Mouse (Mus musculus): ENCODE measurements around the gene Rpa2. TPM values are rescaled to one million over a fixed set of nuclear protein-coding genes. Genes with fewer than 3 reads are reported as not detected.

Rpa2 gene
- total RNA-seq, 2 experiments from 2014 or later = 14.4 to 16.3 TPM

GRCm38 (mm10) chr4:132802171-132802637, 34.1 kb downstream of the Rpa2 start:
- no peak for DNase-seq (ENCODE audit: low spot score)

GRCm38 (mm10) chr4:132803212-132803611, 35.1 kb downstream of the Rpa2 start:
- no peak for DNase-seq (ENCODE audit: low spot score)

DNA sequence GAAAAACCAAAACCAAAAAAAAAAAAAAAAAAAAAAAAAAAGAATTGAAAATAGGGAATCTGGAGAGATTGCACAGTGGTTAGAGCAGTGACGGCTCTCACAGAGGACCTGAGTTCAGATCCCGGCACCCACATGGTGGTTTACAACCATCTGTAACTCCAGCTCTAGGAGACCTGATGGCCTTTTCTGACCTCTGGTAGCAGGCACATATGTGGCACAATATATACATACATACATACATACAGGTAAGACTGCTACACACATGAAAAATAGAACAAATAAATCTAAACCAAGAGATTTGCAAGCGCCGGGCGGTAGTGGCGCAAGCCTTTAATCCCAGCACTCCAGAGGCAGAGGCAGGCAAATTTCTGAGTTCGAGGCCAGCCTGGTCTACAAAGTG, 35.7 kb downstream of the Rpa2 start:
- no peak for DNase-seq (ENCODE audit: low spot score)

DNA sequence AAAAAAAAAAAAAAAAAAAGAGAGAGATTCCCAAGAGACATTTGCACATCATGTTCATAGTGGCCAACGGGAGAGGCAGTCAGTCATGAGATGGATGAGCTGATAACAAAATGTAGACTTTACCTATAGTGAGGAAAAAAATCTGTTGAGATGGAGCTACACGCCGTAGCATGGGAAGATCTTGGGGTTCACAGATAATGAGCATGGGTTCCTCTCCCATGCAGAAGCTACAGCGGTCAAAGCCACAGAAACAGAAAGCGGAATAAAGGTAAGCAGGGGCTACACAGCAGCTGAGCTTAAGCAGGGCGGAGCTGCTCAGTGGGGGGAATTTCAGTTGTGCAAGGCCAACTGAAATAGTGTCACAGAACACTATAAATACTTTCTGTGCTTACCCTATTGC, 36.2 kb downstream of the Rpa2 start:
- no peak for DNase-seq (ENCODE audit: low spot score)

- no peak for DNase-seq (ENCODE audit: low spot score)
Measured at GRCm38 (mm10) chr4:132805146-132805545, 37.0 kb downstream of the Rpa2 start.

DNA sequence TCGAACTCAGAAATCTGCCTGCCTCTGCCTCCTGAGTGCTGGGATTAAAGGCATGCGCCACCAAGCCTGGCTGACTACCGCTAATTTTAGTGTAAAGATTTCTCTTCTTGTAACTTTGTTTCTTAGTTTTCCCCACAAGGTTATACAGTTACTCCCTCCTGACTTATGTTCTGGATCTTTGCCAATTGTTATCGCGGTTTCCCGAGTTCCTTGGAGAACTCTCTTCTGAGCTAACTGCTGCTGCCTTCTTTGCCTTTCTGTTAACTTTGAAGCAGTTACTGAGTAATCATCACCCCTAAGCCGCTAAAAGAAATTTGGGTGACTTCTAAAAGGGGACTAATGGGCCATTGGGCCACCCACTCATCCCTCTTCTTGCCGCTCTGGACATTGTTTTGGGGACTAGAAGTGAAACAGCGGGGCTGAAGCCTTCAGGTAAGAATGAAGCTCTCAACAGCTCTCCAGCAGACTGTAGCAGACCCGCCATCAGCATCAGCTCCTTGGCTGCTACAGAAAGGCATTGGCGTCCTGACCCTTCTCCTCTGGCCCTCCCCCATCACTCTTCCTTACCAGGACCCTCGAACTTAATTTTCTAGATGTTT, 37.6 kb downstream of the Rpa2 start:
- DNase-seq (ENCODE audit: low spot score) = no peak

DNA sequence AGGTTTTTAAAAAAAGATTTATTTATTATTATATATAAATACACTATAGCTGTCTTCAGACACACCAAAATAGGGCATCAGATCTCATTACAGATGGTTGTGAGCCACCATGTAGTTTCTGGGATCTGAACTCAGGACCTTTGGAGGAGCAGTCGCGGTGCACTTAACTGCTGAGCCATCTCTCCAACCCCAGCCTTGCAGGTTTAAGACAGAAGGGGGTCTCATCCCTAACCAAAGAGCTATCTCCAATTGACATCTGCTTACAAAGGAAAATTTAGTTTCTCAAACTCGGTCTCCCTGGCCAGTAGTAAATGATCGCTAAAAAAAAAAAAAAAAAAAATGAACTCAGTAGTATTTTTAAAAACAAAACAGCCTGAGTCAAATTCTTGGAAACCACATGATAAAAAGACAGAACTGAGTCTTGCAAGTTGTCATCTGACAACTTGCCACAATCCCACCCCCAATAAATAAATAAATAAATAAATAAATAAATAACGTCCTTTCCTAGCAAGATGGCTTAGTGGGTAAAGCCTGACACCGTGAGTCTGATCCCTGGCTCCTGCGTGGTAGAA, 38.6 kb downstream of the Rpa2 start:
- no peak for DNase-seq (ENCODE audit: low spot score)

- DNase-seq (ENCODE audit: low spot score) = no peak
Measured at GRCm38 (mm10) chr4:132807771-132808641, 39.9 kb downstream of the Rpa2 start.

GRCm38 (mm10) chr4:132809621-132810020, 41.5 kb downstream of the Rpa2 start:
- no peak for DNase-seq (ENCODE audit: low spot score)

- DNase-seq (ENCODE audit: low spot score) = no peak
Measured at GRCm38 (mm10) chr4:132816404-132816803, 48.3 kb downstream of the Rpa2 start.

DNA sequence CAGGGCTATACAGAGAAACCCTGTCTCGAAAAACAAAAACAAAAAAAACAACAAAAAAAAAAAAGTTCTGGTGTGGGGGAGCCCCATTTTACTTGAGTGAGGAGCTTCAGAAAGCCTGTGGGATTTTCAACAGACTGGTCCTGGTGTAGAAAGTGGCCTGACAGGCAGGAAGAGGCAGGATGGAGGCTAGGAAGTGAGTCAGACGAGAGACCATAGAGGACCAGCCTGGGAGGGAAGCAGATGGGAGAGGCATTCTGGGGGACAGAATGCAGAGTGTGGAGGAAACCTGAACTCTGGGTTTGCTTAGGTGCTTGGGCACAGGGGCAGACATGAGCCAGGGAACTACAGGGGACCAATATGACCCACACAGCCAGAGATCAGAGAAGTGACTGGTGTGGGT, 48.7 kb downstream of the Rpa2 start:
- no peak for DNase-seq (ENCODE audit: low spot score)

- no peak for DNase-seq (ENCODE audit: low spot score)
Measured at GRCm38 (mm10) chr4:132818442-132818841, 50.3 kb downstream of the Rpa2 start.

DNA sequence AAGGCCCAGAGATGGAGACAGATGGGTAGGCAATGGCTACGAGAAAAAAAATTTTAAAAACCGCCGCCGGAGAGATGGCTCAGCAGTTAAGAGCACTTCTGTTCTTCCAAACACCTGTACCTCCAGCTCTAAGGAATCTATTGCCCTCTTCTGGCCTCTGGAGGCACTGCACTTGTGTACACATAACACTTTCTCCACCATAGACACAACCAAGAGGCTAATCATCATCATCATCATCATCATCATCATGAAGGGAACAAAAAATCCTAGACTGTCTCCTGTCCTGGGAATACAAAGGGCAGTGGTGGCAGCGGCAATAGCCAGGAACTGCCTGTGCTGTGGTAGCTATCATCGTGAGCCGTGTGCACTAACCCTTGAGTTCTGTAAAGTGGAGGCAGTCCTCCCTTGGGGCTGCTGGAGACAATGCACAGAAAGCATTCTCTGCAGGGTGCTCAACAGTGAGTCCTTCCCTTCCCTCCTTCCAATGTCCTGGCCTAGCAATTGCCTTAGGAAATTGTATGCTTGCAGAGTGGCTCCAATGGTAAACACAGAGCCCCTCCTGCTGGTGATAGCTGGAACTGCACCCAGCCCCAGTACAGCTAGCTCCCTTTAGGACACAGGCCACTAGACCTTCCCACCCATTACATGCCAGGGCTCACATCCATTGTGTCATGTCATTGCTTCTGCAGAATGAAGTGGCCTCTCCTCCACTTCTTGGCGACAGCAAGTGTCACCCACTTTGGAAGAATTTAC, 55.7 kb downstream of the Rpa2 start:
- peak; percentile 55 for DNase-seq (ENCODE audit: low spot score)

Other genes starting within 250 kb of the Rpa2 start
- 10 to 100 TPM; 55.5 to 59.0 TPM for gene Atpif1, start 234.7 kb upstream of the Rpa2 start, total RNA-seq (2021)
- gene Dnajc8, start 232.8 kb upstream of the Rpa2 start, total RNA-seq (2021) = 10 to 100 TPM; 53.7 to 63.2 TPM
- gene Ptafr, start 204.3 kb upstream of the Rpa2 start, total RNA-seq (2021) = 1 to 10 TPM in 1 of 2 experiments, under 1 TPM in 1; 0.39 to 1.1 TPM
- gene Eya3, start 129.3 kb upstream of the Rpa2 start, total RNA-seq (2021) = 10 to 100 TPM; 11.7 to 13.4 TPM
- gene Xkr8, start 35.8 kb upstream of the Rpa2 start, total RNA-seq (2021) = 1 to 10 TPM in 1 of 2 experiments, under 1 TPM in 1; 0.95 to 1.3 TPM
- 1 to 10 TPM in 1 of 2 experiments, under 1 TPM in 1; 0.48 to 1.2 TPM for gene Smpdl3b, start 11.1 kb upstream of the Rpa2 start, total RNA-seq (2021)
- gene Themis2, start 28.1 kb downstream of the Rpa2 start, total RNA-seq (2021) = under 1 TPM; 0.41 to 0.85 TPM
- gene Ppp1r8, start 74.8 kb downstream of the Rpa2 start, total RNA-seq (2021) = 10 to 100 TPM; 14.6 to 15.7 TPM
- gene Stx12, start 116.2 kb downstream of the Rpa2 start, total RNA-seq (2021) = 10 to 100 TPM; 24.6 to 26.5 TPM
- 10 to 100 TPM; 23.5 to 23.9 TPM for gene Fam76a, start 154.2 kb downstream of the Rpa2 start, total RNA-seq (2021)
- under 1 TPM; 0.09 to 0.14 TPM for gene Fgr, start 205.8 kb downstream of the Rpa2 start, total RNA-seq (2021)
- gene Ahdc1, start 242.9 kb downstream of the Rpa2 start, total RNA-seq (2021) = 10 to 100 TPM; 40.6 to 41.6 TPM